Mouse (Mus musculus) layer of hippocampus, adult 11-12 months (tissue): ENCODE results near the gene Tnr.

Experiments used
- DNase-seq: peaks from one replicate; pipeline ENCODE4 v3.0.0; 2022; ENCODE audit warnings: low spot score

Tnr gene

DNA sequence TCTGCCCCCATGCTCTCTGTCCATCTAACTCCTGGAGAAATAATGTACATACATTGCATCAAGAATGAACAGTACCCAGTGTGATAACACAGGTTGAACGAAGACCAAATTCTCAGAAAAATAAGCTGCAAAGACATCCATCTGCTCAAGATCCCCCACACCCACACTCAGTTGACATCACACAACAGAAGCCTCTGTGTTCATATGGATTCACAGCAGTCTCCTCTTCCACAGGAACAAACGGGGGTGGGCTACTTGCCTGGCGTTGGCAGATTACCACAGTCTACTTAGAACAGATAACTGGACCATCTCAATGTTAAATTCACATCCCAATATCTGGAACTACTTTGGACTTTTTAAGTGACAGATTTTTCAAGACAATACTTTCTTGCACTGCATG is 349.3 kb downstream of the Tnr start:
- DNase-seq = peak; percentile 53

DNA sequence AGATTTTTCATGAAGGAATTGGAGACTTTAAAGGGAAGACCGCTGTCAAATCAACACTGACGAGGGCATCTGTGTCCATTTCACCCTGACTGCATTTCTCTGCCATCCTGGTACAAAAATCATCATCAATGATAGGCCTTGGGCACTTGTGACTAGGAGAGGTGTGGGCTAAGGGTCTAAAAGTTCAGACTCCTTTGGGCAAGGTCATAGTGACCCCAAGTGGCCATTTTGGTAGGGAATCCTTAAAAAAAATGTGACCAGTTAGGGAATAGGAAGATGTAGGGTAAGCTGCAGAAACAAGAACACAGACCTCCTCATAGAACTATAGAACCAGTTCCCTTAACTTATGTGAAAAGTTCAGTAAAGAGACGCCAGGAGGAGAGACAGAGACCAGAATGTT is 355.1 kb downstream of the Tnr start:
- no peak for DNase-seq

DNA sequence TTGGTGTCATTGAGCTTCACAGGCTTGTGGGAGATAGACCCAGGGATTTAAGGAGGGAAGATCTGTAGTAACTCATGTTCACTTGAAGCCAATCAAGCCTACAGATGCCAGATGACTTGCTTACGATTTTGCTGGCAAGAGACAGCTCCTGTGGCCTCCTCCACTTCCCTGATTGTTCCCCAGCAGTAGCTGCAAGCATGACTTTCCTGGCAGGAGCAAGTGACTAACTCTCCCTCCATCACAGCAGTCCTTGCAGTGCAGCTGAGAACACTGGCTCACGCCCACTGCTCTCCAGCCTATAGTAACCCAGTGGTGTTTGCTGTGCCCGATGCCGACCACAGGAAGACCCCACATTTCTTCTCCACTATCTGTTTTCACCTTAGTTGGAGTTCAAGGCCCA is 356.3 kb downstream of the Tnr start:
- DNase-seq = no peak

DNA sequence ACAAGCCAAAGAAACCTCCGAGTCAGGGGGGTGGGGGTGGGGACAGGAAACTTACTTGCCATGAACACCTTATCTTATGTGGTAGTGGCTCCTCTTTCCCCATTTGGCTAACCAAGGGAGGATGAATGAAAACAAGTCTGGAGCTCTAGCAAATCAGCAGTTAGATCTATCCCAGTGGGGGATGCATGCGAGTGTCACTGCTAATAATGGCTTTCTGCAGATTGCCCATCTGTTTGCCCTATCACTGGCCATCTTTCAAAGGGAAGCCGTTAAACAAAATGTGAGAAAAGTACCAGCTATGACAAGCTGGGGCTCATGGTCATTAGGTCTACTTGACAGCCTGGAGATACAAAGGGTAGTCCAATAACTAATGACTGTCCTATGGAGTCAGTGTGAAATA is 361.9 kb downstream of the Tnr start:
- no peak for DNase-seq

DNA sequence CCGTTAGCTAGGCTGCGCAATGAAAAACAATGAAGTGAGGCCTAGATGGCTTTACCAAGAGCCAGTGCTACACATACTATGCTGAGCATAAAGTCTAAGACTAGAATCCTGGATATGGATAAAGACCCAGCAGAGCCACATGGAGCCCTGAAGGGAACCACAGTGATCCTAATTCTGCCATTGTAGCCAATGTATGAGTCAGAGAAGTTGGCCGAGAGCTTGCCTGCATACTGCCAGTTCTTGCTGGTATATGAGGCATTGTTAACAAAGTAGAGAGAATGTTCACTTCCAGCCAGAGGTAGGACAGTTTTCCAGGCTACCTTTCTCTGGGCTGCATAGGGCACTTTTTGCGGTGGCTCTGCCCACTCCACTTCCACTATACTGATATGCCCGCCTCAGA is 365.0 kb downstream of the Tnr start:
- no peak for DNase-seq

DNA sequence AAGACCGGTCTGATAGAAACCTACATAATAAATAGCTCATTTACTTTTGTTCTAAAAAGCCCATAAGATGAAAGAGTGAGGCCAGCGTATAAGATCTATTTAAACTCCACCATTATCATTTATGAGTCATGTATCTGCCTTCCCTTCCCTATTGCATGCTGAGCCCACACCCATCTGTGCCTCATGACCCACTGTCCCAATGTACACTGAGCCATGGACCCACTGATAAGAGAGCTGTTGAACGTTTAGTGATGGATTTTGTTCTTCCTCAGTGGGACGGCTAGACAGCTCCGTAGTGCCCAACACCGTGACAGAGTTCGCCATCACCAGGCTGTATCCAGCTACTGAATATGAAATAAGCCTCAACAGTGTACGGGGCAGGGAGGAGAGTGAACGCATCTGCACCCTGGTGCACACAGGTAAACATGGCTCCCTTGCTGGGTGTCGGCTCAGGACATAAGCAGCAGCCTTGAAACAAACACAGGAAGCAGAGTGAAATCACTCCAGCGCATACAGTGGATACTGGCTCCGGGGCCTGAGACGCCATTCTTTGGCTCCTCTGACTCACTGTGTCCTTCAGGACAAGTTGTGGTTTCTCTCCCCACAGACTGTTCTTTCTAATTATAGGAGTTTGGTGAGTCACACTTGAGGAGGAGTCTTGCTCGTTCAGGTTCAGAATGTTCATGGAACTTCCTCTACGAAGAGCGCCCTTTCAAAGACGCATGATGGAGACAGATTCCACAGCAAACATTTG is 365.6 kb downstream of the Tnr start:
- no peak for DNase-seq

DNA sequence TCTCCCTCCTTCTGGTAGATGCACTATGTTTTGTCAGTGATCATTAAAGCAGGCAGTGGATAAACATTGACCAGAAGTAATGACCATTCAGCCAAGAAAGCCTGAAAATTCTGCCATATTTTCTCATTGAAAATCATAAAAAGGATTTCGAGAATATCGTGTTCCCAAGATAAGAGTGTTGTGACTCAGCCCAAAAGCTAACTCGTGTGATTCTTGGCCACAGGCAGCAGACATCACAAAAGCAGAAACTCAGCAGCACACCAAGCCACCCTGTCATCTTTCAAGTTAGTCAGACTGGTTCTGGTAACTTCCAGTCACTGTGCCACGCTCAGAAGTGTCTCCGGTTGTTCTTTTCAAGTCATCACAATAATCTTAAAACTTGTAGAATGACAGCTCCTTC is 367.0 kb downstream of the Tnr start:
- no peak for DNase-seq

DNA sequence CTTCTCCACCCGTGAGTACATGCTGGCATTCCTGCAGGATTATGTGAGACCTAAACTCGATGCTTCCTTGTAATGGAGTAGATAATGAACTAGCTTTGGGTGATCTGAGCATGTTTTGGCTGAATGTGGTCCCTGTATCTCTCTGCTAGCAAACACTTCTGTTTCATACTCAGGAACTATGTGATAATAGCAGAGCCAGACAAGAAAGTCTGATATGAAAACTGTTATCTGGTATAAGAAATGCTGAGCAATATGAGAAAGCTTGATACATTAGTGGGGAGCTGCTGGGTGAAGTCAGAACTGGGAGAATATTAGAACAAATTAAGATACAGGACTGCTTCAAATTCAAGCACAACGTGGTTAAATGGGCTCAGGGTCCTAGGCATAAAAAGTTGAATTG is 371.5 kb downstream of the Tnr start:
- no peak for DNase-seq

DNA sequence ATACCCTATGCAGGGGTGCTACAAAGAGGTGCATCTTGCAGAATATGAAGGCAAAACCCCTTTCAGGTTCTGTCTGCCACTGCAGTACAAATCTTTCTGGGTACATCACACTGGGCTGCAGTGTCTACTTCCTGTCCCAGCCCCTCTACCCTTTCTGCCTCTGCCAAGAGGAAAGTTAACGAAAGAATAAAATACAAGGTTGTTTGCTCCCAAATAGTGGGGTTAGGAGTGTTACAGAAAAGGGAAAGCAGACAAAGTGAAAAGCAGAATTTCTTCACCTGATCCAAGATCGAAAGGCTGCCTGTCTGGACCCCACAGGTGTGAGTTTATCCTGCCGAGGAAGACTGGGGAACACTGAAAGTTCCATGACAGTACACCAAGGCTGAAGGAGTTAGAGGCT is 376.4 kb downstream of the Tnr start:
- no peak for DNase-seq

DNA sequence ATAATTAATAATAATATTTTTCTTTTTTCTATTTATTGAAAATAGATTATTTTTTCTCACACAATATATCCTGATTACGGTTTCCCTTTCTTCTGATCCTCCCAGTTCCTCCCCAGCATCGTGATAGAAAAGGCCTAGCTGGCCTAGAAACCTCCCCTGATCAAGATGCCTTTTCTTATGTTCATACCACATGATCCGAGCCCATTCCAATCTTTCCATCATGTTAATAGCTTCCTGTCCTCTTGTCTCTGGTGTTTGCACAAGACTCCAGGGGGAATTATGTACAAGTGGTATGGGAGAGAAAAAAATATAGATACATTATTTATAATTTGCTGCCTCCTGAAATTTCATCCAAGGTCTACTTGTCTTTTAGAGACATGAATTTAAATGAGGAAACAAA is 377.1 kb downstream of the Tnr start:
- DNase-seq = no peak

DNA sequence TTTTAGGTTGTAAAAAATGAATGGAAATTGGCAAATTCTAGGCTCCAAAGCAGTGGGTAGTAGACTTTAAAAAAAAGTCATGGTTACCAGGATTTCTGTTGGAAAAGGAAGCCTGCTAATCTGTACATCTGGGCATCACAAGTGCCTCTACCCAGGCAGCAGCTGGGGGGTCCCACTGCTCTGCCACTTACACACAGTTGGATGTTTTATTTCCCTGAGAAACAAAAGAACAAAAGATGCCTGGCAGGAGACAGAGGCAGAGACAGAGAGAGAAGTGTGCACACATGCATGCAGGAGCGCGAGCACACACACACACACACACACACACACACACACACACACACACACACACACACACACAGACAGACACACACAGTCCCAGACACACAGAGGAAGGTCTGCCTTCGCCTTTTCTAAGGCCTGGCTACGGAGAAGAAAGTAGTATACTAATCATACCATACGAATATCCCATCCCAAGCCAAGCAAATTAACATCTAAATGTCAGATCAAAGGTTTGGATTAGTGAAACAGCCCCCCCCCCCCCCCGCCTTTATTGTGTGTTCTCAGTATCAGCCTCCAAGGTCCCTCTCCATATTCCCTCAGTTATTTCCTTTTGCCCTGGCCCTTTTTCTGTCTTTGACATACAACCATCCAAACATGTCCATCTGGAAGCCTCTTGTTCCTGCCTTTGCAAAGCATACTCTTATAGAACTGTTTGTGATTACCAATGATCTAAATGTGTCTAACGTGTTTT is 378.0 kb downstream of the Tnr start:
- DNase-seq = no peak

DNA sequence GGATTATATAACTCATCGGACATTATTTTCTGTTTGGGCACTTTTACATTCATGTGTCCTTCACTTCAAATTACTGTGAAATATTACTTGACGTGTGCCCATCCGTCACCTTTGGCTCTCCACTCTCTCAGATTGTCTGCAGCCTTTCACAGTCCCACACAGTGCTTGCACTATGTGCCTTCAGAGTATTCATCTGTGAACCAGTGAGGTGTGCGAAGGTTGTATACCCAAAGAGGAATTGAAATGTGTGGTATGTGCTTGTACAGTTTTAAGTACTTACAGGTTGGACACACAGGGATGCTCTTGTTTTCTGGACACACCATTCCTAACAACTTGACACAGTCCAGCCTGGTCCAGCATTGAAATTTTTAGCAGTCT is 378.5 kb downstream of the Tnr start:
- no peak for DNase-seq

DNA sequence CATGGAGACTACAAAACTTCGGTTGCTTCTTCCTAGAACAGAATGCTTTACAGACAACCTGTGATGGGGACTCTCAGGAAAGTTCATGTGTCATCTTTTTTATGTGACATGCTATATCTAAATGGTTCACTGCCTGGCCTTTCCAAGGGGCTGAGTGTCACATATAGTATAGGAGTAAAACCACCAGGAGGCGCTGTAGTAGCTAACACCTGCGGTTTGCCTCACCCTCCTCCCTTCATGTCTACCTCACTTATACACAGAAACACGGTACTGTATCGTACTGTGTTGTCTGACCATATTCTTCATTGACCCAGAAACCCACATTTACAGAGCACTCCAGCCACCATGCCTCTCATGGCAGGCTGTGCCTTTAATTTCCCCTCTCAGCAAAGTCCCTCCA is 387.4 kb downstream of the Tnr start:
- DNase-seq = peak; percentile 33

DNA sequence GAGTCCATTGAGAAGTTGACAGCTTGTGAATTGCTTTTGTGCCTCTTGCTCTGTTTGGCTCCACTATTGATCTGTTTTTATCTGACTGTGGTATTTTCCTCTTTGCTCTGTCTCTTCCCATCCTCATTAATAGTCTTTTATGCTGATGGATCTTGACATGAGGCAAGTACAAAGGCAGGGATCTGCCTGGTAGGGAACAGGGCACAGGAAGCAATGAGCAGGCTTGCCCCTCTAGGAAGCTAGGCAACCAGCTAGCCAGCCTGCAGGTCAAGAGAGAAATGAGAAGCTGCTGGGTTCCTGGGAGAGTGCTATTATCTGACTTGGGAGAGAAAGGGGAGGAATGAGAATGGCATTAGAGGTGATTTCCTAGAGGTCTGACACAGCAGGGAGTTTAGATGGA is 391.2 kb downstream of the Tnr start:
- DNase-seq = no peak

DNA sequence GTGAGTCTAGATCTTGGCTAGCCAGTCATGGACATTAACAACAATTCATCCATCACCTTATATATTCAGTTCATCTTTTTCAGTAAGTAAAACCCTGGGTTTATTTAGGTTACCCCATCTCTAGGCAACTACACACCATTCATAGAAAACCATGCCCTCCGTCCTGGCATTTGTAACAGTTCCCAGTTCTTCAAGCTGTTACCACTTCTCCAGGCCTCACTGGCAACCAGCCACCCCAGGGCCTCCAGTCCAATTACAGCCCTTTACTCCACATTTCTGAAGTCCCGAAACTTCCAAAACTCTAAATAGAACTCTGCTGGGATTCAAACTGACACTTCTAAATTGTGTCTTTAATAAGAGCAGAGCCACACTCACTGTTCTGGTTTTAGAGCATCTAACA is 397.0 kb downstream of the Tnr start:
- no peak for DNase-seq

DNA sequence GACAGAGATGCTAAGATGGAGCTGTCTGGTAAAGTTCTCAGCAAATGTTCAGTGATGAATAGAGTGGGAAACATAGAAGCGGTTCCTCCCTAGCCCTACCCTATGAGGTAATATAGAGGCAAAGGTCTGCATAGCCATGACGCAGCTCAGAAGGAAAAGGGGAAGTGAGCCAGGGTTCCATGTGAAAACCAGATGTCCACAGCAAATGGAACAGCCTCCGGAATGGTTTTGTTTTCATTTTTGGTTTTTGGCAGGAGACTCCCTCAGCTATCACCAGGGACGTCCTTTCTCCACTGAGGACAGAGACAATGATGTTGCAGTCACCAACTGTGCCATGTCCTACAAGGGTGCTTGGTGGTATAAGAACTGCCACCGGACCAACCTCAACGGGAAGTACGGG is 399.4 kb downstream of the Tnr start:
- DNase-seq = peak; percentile 17

DNA sequence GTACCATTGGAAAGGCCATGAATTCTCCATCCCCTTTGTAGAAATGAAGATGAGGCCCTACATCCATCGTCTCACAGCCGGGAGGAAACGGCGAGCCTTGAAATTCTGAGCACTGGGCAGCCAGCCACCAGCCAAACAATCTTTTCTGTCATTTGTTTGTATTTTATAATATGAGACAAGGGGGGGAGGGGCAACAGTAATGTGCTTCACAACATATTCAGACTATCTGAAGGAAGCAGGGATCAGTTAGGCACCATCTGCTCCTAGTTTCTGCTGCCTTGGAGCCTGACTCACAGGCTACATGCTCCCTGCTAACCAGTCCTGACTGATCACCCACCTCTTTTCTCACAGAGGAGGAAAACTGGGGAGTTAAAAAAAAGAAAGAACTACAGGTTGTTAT is 400.5 kb downstream of the Tnr start:
- peak; percentile 25 for DNase-seq

DNA sequence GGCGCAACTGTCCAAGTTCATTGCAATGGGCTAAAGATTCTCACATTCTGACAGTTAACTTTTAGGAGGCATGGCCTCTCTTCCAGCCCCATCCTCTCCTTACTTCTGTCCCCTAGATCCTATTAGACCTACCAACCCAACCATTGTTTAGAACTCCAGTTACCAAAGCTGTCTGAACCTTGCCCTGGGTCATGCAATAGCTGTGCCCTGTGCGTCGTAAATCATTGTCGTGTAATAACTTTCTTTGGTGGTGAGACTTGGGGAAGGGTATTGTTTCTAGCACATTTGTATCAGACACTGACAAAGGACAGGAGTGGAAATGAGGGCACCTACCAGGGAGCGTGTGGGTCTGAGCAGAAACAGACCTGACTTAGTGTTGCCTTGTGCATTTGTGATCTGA is 401.1 kb downstream of the Tnr start:
- DNase-seq = no peak

DNA sequence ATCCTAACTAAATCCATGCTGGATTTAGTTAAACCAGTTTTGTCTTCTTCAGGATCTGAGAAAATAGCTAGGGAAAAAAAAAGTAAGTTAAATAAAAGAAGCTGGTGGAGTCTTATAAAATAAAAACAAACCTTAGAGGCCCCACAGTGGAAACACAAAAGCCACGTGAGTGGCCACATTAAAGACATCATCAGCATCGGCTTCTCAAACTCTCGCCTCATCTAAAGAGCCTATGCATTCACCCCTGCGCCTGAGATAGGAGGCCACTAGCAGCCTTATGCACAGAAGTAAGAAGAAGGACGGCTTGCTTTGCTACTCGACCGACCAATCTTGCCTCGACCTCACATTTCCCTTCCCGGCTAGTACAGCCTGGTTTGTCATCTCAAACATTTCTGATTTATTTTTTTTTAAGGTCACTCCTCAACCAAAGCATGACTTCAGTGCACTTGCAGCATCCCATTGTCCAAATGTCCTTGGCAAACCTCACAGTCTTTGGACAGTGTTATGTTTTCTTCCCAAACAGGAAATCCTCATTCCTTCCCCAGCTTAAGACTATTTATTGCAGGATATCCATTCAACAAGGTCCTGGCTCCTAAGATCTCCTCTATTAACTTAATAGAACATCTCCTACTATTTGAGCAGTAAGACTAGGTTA is 405.2 kb downstream of the Tnr start:
- no peak for DNase-seq

DNA sequence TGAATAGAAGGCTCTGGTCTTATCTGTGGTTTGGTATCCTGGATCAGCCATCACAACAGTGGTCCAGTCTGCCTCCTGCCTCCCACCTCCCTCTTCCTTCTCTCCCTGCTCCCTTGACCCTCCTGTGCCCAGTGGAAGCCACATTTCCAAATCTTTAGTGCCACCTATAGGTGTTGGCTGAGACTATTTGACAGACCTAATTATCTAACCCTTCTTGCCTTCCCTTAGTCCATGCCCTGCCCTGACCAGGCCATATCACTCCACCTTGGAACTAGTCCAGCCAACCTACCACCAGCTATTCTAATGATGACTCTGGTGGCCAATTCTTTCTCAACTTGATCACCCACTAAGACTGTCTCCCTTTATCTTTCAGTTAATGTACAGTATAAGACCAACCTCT is 408.5 kb downstream of the Tnr start:
- no peak for DNase-seq

DNA sequence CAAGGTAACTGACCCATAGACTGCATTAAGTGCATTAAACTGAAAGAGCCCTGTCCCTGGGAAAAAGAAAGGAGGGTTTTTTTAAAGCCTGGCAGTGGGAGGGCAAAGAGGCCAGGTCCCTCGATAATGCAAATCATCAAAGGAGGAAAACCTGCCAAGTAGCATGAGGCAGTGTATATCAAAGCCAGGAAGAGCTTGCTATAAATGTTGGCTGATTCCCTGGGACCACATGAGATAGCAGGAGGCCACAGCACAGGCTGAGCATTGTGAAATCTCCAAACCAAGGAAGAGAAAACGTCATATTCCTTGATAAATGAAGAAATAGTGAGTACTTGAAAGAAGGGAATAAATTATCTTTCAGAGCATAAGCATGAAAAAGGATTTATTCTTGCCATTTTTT is 409.0 kb downstream of the Tnr start:
- DNase-seq = no peak

DNA sequence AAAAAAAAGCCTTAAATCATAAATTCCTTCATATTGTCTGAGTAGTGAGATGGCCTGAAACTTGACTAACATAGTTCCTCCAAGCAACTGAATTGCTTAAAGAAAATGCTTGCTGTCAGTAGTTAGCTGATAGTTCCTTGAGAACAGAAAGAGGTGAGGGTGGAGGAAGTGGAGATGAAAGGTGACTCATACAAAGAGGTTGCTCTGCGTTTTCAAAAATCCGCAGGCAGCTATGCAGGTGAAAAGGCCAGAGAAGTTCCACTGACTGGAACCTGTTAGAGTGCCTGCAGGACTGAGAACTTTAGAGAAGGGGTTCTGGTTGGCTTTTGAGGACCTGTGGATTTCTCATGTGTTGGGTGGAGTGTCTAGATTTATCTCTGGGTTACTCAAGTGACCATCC is 414.9 kb downstream of the Tnr start:
- DNase-seq = no peak

DNA sequence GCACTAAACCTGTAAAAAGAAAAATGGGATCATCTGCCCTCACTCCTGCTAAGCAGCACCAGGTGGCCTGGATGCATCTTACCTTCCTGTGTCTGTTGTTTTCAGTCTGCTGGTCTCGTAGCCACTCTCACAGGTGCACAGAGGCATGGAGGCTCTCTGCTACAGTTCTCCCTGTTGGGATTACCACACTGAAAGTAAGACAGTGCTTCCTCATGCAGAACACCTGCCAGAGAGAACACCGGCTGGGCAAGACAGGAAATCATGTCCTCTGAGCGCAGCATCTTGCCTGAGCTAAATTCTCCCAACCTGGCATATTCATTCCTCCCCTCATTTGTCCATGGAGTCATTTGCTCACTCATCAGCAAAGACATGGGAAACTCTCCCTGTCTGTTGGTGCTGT is 415.8 kb downstream of the Tnr start:
- DNase-seq = no peak

DNA sequence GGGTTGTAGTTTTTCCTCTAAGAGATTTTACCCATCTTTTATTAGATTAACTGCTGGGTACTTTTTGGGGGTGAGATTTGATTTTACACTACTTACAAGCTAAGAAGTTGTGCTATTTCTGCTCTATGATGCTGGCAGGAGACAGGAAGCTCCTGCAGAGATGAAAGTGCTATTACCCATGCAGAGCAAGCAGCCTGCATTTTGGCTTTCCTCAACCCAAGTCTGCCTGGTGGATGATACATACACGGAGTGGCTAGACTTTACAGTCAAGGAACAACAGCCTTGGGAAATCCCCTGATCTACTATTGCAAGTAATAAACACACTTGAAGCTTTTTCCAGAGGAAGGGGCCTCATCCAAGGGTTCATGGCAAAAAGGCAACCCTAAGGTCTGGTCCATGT is 430.0 kb downstream of the Tnr start:
- no peak for DNase-seq
